Mouse (Mus musculus) G1E (cell line): ENCODE results near the gene Kcnb1.

Source experiments
- CTCF ChIP-seq: IDR thresholded peaks from 2 replicates; pipeline ENCODE4 v1.5.1; 2012; ENCODE audit warnings: low read depth, low read length, inconsistent platforms, mixed read lengths
- GATA1 ChIP-seq: IDR thresholded peaks from 2 replicates; pipeline ENCODE4 v1.6.1; 2012; ENCODE audit warnings: borderline replicate concordance, low read length, inconsistent platforms, mixed read lengths
- GATA2 ChIP-seq: IDR thresholded peaks from 2 replicates; pipeline ENCODE4 v1.6.1; 2012; ENCODE audit warnings: low read depth, low read length, inconsistent platforms, borderline replicate concordance
- POLR2AphosphoS5 ChIP-seq: IDR thresholded peaks from 2 replicates; pipeline ENCODE4 v1.6.1; 2012; ENCODE audit warnings: low read depth, low read length, inconsistent platforms; ENCODE audit not compliant: insufficient replicate concordance
- TAL1 ChIP-seq: conservative IDR thresholded peaks from 2 replicates; pipeline ENCODE4 v1.6.1; 2012; ENCODE audit warnings: low read depth, low read length, inconsistent platforms, mixed read lengths

- no peak for TF ChIP-seq CTCF
- TF ChIP-seq TAL1, result no peak
- no peak for TF ChIP-seq POLR2AphosphoS5
- TF ChIP-seq GATA1, result no peak
- TF ChIP-seq GATA2, result no peak
These were observed 19.9 kb upstream of the Kcnb1 start for GRCm38 (mm10) chr2:167209900-167210299.
